Mouse (Mus musculus) hindbrain, postnatal 0 days (tissue): ENCODE measurements around the gene Btbd3. TPM values are rescaled to one million over a fixed set of nuclear protein-coding genes. Genes with fewer than 3 reads are reported as not detected.

Experiments
- ATAC-seq: fragments of 200-750 bp; cut with Nextera tagmentation; 2 replicates; pipeline ENCODE4 v1.8.0; 2017; ENCODE audit warnings: mild to moderate bottlenecking, moderate TSS enrichment, moderate library complexity
- DNase-seq: peaks from one replicate; pipeline ENCODE4 v3.0.0-alpha.2; 2015; ENCODE audit warnings: low spot score
- H3K27ac ChIP-seq: fragments of 300-500 bp; sonication (generic); 2 replicates; pipeline ENCODE4 v1.5.1; 2014; ENCODE audit warnings: mild to moderate bottlenecking
- H3K27me3 ChIP-seq: fragments of 300-500 bp; sonication (generic); 2 replicates; pipeline ENCODE4 v1.6.1; 2014; ENCODE audit warnings: low read length, mixed read lengths; ENCODE audit not compliant: insufficient read depth
- H3K36me3 ChIP-seq: fragments of 300-500 bp; sonication (generic); 2 replicates; pipeline ENCODE4 v1.6.1; 2014; ENCODE audit warnings: low read length, mixed read lengths; ENCODE audit not compliant: insufficient read depth
- H3K4me1 ChIP-seq: fragments of 300-500 bp; sonication (generic); 2 replicates; pipeline ENCODE4 v1.6.1; 2014; ENCODE audit warnings: antibody characterized with exemption, low read length, mixed read lengths; ENCODE audit not compliant: insufficient read depth
- H3K4me2 ChIP-seq: fragments of 300-500 bp; sonication (generic); 2 replicates; pipeline ENCODE4 v1.6.1; 2014; ENCODE audit warnings: low read depth, mild to moderate bottlenecking, low read length, moderate library complexity, mixed read lengths
- H3K4me3 ChIP-seq: fragments of 300-500 bp; sonication (generic); 2 replicates; pipeline ENCODE4 v1.5.1; 2014; ENCODE audit warnings: low read length
- H3K9ac ChIP-seq: fragments of 300-500 bp; sonication (generic); replicated peaks from 2 replicates; pipeline ENCODE4 v1.6.1; 2014; ENCODE audit warnings: mild to moderate bottlenecking, low read length, moderate library complexity, mixed read lengths
- H3K9me3 ChIP-seq: fragments of 300-500 bp; sonication (generic); 2 replicates; pipeline ENCODE4 v1.6.1; 2016; ENCODE audit warnings: low read length, mixed read lengths
- CTCF ChIP-seq: IDR thresholded peaks from 2 replicates; pipeline ENCODE4 v1.5.1; 2016; ENCODE audit warnings: antibody characterized with exemption, control low read depth, low read depth
- WGBS: fragments of 180-500 bp; shearing (Covaris S2); extraction: QIAGEN DNeasy Blood & Tissue Kit; methylation state at CpG from one replicate; pipeline ENCODE4 v1.1.7; 2014; 5-methylcytosine and 5-hydroxymethylcytosine counted together
- polyA plus RNA-seq: library from polyadenylated mRNA; unstranded; fragments of >200 nt; fragmentation: Nextera tagmentation; extraction: Ambion mirVana; gene quantifications from 2 replicates; pipeline ENCODE4 v1.2.1, GENCODE M21; 2015
- total RNA-seq: library from RNA; depleted of rRNA; stranded (reverse); fragments of >200 nt; gene quantifications from 2 replicates; pipeline ENCODE4 v1.2.3, GENCODE M21; 2014

The Btbd3 gene
- total and polyA plus RNA-seq, 2 experiments from 2014 or later = 37.4 to 63.1 TPM

DNA sequence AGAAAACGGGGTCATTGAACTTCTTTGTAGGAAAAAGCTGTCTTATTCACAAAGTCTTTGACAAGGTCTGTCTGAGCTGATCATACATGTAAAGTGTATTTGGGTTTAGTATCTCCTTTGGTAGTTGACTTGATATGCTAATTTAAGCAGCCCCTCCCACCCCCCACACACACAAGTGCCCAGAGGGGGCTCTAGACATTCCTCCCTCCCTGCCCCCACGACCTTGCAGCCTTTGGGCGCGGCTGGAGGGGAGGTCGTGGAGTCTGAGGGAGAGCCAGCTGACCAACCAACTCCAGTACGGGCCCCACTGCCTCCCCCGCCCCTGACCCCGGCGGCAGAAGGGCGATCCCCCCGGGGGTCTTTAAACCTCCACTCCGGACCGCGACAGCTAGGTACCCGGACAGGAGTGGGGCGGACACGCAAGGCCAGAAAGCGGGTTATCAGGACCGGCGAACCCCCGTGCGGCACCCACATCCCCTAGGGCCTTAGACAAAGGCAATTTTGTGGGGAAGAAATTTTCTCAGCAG is 211.7 kb downstream of the Btbd3 start:
- H3K9me3 ChIP-seq = no peaks in the 10 kb centered on the region
- WGBS = 75% methylated on average over 22 of the region's 22 CpGs
- no peaks in the 10 kb centered on the region for H3K4me1 ChIP-seq
- H3K9ac ChIP-seq = no peak overlapping the region
- DNase-seq (no peak), ATAC-seq (no peak)
- no peaks in the 10 kb centered on the region for H3K27me3 ChIP-seq
- no peak overlapping the region for H3K4me3 ChIP-seq
- H3K36me3 ChIP-seq = no peaks in the 10 kb centered on the region
- TF ChIP-seq CTCF = no peak
- H3K27ac ChIP-seq = no peak overlapping the region
- no peak overlapping the region for H3K4me2 ChIP-seq

DNA sequence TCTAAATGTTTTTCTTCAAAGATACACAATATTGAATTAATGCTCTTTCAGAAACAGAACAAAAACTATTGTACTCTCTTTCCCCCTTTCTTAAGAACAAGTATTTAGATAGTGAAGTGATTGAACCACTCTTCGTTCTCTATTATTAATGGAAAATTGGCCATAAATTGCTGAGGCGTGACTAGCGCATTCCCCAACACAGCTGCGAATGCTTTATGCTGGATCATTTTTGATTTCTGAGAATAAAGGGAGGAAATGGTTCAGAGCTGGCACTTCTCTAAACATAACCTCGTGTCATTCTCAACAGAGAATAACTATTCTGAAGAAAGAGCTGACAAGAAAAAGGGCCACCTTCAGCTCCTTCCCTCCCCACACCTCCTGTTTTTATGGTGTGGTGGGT is 217.0 kb downstream of the Btbd3 start:
- no peak overlapping the region for H3K9ac ChIP-seq
- no peaks in the 10 kb centered on the region for H3K4me1 ChIP-seq
- no peak overlapping the region for H3K4me2 ChIP-seq
- no peak overlapping the region for H3K4me3 ChIP-seq
- H3K36me3 ChIP-seq = no peaks in the 10 kb centered on the region
- no peak for DNase-seq
- no peak for TF ChIP-seq CTCF
- no peak for ATAC-seq
- no peak overlapping the region for H3K27ac ChIP-seq
- H3K9me3 ChIP-seq = no peaks in the 10 kb centered on the region
- 80% methylated on average over 5 of the region's 5 CpGs for WGBS
- H3K27me3 ChIP-seq = no peaks in the 10 kb centered on the region

DNA sequence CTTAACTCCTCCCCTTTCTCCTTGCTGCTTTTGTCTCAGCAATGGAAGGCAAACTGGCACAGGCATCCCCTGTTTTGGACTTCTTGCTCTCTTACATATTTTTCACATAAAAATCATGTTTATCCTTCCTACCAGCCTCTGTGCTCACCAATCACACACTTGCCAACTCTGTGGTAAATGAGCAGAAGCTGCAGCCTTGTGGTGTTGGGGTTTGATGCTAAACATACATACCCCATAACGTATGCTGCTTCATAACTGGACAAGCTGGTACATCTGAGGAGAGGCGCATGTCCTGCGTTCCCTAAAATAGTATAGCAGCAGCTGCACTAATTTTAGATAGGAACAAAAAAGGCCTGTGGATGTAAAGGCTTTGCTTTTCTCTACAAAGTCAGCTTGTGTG is 220.1 kb downstream of the Btbd3 start:
- no peak overlapping the region for H3K27ac ChIP-seq
- DNase-seq (no peak), ATAC-seq (no peak)
- no peak overlapping the region for H3K4me3 ChIP-seq
- WGBS = 89% methylated on average over 3 of the region's 3 CpGs
- H3K9me3 ChIP-seq = no peaks in the 10 kb centered on the region
- H3K4me2 ChIP-seq = no peak overlapping the region
- H3K9ac ChIP-seq = no peak overlapping the region
- H3K4me1 ChIP-seq = no peaks in the 10 kb centered on the region
- no peak for TF ChIP-seq CTCF
- no peaks in the 10 kb centered on the region for H3K27me3 ChIP-seq
- no peaks in the 10 kb centered on the region for H3K36me3 ChIP-seq

DNA sequence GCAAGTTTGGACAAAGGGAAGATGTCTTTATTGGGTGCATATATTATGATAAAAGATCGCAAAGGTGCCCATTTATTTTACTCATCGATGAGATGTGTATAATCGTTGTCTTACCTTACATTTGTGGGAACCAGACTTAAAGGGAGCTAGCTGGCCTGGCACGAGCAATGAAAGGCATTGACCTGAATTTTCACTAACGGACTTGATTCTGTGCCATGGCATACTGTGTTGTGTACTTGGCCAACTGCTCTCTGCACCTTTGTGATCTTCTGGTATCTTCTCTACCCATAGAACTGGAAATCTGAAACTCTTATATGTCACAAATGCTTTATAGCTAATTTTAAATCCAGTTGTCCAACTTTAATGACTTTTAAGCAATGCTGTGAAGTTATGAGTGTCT is 220.9 kb downstream of the Btbd3 start:
- no peak overlapping the region for H3K27ac ChIP-seq
- no peak overlapping the region for H3K9ac ChIP-seq
- no peaks in the 10 kb centered on the region for H3K9me3 ChIP-seq
- H3K4me1 ChIP-seq = no peaks in the 10 kb centered on the region
- TF ChIP-seq CTCF = no peak
- no peaks in the 10 kb centered on the region for H3K27me3 ChIP-seq
- DNase-seq = no peak
- no peak overlapping the region for H3K4me3 ChIP-seq
- H3K4me2 ChIP-seq = no peak overlapping the region
- 87% methylated on average over 5 of the region's 5 CpGs for WGBS
- ATAC-seq = no peak
- no peaks in the 10 kb centered on the region for H3K36me3 ChIP-seq

DNA sequence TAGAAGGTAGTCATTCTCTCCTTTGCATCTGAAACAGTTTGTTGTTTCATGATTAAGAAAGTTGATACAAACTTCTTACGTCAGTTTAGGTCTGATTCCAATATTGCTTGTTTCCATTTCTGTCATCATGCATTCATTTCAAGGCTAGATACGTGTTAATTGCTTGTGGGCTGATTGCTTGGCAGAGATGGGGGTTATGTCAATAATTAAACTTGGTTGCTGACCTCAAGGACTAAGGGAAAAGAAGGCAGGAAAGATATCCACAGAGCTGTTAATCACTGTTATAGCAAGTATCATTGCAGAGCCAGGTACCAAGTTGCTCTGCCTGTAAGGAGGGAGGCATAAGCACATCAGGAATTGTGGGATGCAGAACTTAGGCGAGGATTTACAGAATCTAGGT is 226.2 kb downstream of the Btbd3 start:
- no peak for ATAC-seq
- H3K36me3 ChIP-seq = no peaks in the 10 kb centered on the region
- no peak for TF ChIP-seq CTCF
- no peak overlapping the region for H3K27ac ChIP-seq
- no peak for DNase-seq
- no peaks in the 10 kb centered on the region for H3K4me1 ChIP-seq
- WGBS = 84% methylated on average over 3 of the region's 3 CpGs
- no peaks in the 10 kb centered on the region for H3K9me3 ChIP-seq
- H3K9ac ChIP-seq = no peak overlapping the region
- H3K27me3 ChIP-seq = no peaks in the 10 kb centered on the region
- H3K4me2 ChIP-seq = no peak overlapping the region
- H3K4me3 ChIP-seq = no peak overlapping the region

DNA sequence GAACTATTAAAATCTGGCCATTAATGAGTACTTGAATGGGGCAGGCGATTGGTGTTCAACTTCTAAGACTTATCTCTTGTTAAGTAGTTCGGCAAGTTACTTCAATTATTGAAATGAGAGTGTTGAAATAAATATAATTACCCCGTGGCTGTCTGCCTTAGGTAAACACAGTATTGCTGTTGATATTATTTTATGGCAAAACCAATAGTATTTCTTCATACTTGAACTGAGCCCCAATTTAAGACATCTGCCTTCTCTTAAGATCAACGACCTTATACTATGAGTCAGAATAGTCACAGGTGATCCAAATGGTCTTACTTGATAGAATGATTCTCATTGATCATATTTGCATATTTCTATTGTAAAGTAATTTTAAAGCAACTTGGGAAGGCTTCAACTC is 228.5 kb downstream of the Btbd3 start:
- Histone ChIP-seq H3K4me3 (no peak overlapping the region), H3K27me3 (no peaks in the 10 kb centered on the region), H3K9ac (no peak overlapping the region), H3K9me3 (no peaks in the 10 kb centered on the region), H3K4me2 (no peak overlapping the region), H3K4me1 (no peaks in the 10 kb centered on the region), H3K36me3 (no peaks in the 10 kb centered on the region), H3K27ac (no peak overlapping the region)
- 89% methylated on average over 4 of the region's 4 CpGs for WGBS
- no peak for TF ChIP-seq CTCF
- ATAC-seq (no peak), DNase-seq (no peak)

DNA sequence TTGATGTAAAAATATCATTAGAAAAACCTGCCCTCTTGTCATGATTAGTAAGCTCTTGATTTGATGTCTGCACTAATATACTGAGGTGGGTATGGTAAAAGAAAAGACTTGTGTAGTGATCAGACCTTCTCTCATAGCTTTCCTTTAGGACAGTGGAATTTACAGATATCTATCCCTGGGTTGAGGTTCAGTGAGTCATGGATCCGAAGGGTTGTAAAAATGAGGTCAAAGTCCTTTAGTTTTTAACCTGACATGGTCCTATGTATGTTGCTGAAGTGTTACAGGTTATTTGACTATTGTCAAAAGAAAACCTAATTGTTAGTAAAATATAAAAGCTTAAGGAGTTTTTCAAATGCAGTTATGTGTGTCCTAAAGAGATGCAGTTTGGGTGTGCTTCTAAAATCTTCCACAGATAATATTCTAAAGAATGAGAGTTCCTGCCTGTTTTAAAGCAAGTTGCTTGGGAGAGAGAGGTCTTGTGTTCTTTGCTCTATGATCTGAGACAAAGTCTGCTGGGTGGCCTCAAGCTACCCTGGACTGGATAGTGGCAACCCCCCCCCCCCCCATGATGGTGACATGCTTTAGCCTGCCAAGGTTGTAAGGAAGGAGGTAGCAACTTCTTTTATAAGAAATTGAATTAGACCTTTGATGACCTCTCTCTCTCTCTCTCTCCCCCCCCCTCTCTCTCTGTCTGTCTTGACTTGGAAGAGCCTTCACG is 234.5 kb downstream of the Btbd3 start:
- ATAC-seq = no peak
- Histone ChIP-seq H3K4me1 (no peaks in the 10 kb centered on the region), H3K27ac (no peak overlapping the region), H3K9ac (no peak overlapping the region), H3K4me3 (no peak overlapping the region), H3K27me3 (no peaks in the 10 kb centered on the region), H3K4me2 (no peak overlapping the region), H3K36me3 (no peaks in the 10 kb centered on the region), H3K9me3 (no peaks in the 10 kb centered on the region)
- TF ChIP-seq CTCF = no peak
- WGBS = 89% methylated on average over 2 of the region's 2 CpGs
- DNase-seq = no peak
